ENCODE assay signal across 9 mouse cellular contexts in genomic region chr14:105589751-105590150, GRCm38 (mm10).
DNase-seq lines count a peak whose midpoint lies in the region; ATAC-seq and TF ChIP-seq lines count a peak whose summit lies in the region.
"Had no signal": no experiment of that assay in that cellular context is flagged by ENCODE, and none has a peak within 500 bp of the region (broad histone marks: within the 10 kb centered on the region; RNA-seq: fewer than 3 reads in every experiment).

No protein-coding gene starts in this region.

- no peak for ATAC-seq in lung, embryonic 14.5 days (ENCODE audit: insufficient read depth)
- ATAC-seq in embryonic facial prominence, embryonic 14.5 days (ENCODE audit: low read depth): no peak
- ATAC-seq in midbrain, postnatal 0 days (ENCODE audit: low FRiP score): no peak
- ATAC-seq in liver, embryonic 11.5 days (replicated peaks; ENCODE audit: low FRiP score): no peak
- no peak for ATAC-seq in liver, embryonic 12.5 days
- ATAC-seq: CD4-positive, CD25-positive, alpha-beta regulatory T cell, adult 4 months had no signal

- 84% methylated on average over 7 of the region's 7 CpGs for WGBS in lung, embryonic 14.5 days
- WGBS in embryonic facial prominence, embryonic 14.5 days: 76% methylated on average over 7 of the region's 7 CpGs
- 65% methylated on average over 7 of the region's 7 CpGs for WGBS in midbrain, postnatal 0 days
- WGBS in liver, embryonic 11.5 days: 85% methylated on average over 7 of the region's 7 CpGs
- WGBS in liver, embryonic 12.5 days (ENCODE audit: insufficient replicate concordance): 71% methylated on average over 7 of the region's 7 CpGs

- DNase-seq in frontal cortex, postnatal 36 days (ENCODE audit: low spot score in 2 of 2): peak; percentile 22 to 42
- no peak for DNase-seq in frontal cortex, postnatal 25 days (ENCODE audit: low spot score in 2 of 2)
- no peak for DNase-seq in lung, embryonic 14.5 days
- DNase-seq in lung, postnatal 14 days: no peak
- DNase-seq in embryonic facial prominence, embryonic 14.5 days (ENCODE audit: low spot score): no peak
- DNase-seq in midbrain, postnatal 0 days (ENCODE audit: low spot score): peak; percentile 8
- DNase-seq in liver, embryonic 11.5 days (ENCODE audit: low spot score): no peak

- H3K9me3 ChIP-seq in lung, embryonic 14.5 days (ENCODE audit: low read depth, low read length): no peaks in the 10 kb centered on the region
- H3K9me3 ChIP-seq in embryonic facial prominence, embryonic 14.5 days (ENCODE audit: control insufficient read depth, low read length): no peaks in the 10 kb centered on the region
- H3K9me3 ChIP-seq in midbrain, postnatal 0 days (ENCODE audit: low read length): no peaks in the 10 kb centered on the region
- no peaks in the 10 kb centered on the region for H3K9me3 ChIP-seq in liver, embryonic 11.5 days (ENCODE audit: control insufficient read depth, low read length)
- H3K9me3 ChIP-seq in liver, embryonic 12.5 days (replicated peaks): no peaks in the 10 kb centered on the region

- H3K27me3 ChIP-seq in lung, embryonic 14.5 days (ENCODE audit: insufficient read depth, low read length): no peaks in the 10 kb centered on the region
- no peaks in the 10 kb centered on the region for H3K27me3 ChIP-seq in embryonic facial prominence, embryonic 14.5 days (replicated peaks; ENCODE audit: control insufficient read depth, insufficient read depth, low read length)
- H3K27me3 ChIP-seq in midbrain, postnatal 0 days (ENCODE audit: insufficient read depth, low read length): no peaks in the 10 kb centered on the region
- no peaks in the 10 kb centered on the region for H3K27me3 ChIP-seq in liver, embryonic 11.5 days (replicated peaks; ENCODE audit: control insufficient read depth, insufficient read depth, low read length)
- H3K27me3 ChIP-seq in liver, embryonic 12.5 days (replicated peaks): no peaks in the 10 kb centered on the region

- no peaks in the 10 kb centered on the region for H3K36me3 ChIP-seq in lung, embryonic 14.5 days (ENCODE audit: insufficient read depth)
- no peaks in the 10 kb centered on the region for H3K36me3 ChIP-seq in embryonic facial prominence, embryonic 14.5 days (ENCODE audit: control insufficient read depth, insufficient read depth, low read length)
- no peaks in the 10 kb centered on the region for H3K36me3 ChIP-seq in midbrain, postnatal 0 days (ENCODE audit: insufficient read depth, low read length)
- H3K36me3 ChIP-seq in liver, embryonic 11.5 days (ENCODE audit: control insufficient read depth, insufficient read depth, low read length): no peaks in the 10 kb centered on the region
- no peaks in the 10 kb centered on the region for H3K36me3 ChIP-seq in liver, embryonic 12.5 days

- TF ChIP-seq CTCF in lung, embryonic 14.5 days (IDR thresholded peaks at IDR 0.05; ENCODE audit: low read depth): no peak
- no peak for TF ChIP-seq CTCF in midbrain, postnatal 0 days (IDR thresholded peaks at IDR 0.05)

- no peak overlapping the region for H3K9ac ChIP-seq in lung, embryonic 14.5 days
- no peak overlapping the region for H3K9ac ChIP-seq in embryonic facial prominence, embryonic 14.5 days (ENCODE audit: low read depth, low read length)
- H3K9ac ChIP-seq in midbrain, postnatal 0 days (replicated peaks; ENCODE audit: low read length, poor library complexity, severe bottlenecking): no peak overlapping the region
- H3K9ac ChIP-seq in liver, embryonic 11.5 days (ENCODE audit: low read depth, low read length): no peak overlapping the region
- no peak overlapping the region for H3K9ac ChIP-seq in liver, embryonic 12.5 days

- no peak overlapping the region for H3K27ac ChIP-seq in lung, embryonic 14.5 days (ENCODE audit: low read depth)
- H3K27ac ChIP-seq in embryonic facial prominence, embryonic 14.5 days (replicated peaks; ENCODE audit: low read depth, low read length): 0 out of 2 replicates have a peak overlapping the region, but pooled peaks have one; percentile 45
- peak overlapping the region; percentile 69 for H3K27ac ChIP-seq in midbrain, postnatal 0 days (ENCODE audit: low read depth, low read length)
- no peak overlapping the region for H3K27ac ChIP-seq in liver, embryonic 11.5 days (ENCODE audit: low read depth, low read length)
- no peak overlapping the region for H3K27ac ChIP-seq in liver, embryonic 12.5 days

- H3K4me2 ChIP-seq in lung, embryonic 14.5 days: 0 out of 2 replicates have a peak overlapping the region, but pooled peaks have one; percentile 12
- H3K4me2 ChIP-seq in embryonic facial prominence, embryonic 14.5 days (ENCODE audit: low read depth, low read length): no peak overlapping the region
- H3K4me2 ChIP-seq in midbrain, postnatal 0 days (ENCODE audit: low read depth, low read length, poor library complexity, severe bottlenecking): no peak overlapping the region
- H3K4me2 ChIP-seq in liver, embryonic 11.5 days: no peak overlapping the region
- no peak overlapping the region for H3K4me2 ChIP-seq in liver, embryonic 12.5 days

- no peaks in the 10 kb centered on the region for H3K4me1 ChIP-seq in lung, embryonic 14.5 days (ENCODE audit: insufficient read depth)
- H3K4me1 ChIP-seq in embryonic facial prominence, embryonic 14.5 days (ENCODE audit: control insufficient read depth, insufficient read depth, low read length): peaks cover 8% of the 10 kb centered on the region; the same call in 1 of the 2 replicates
- H3K4me1 ChIP-seq in midbrain, postnatal 0 days (ENCODE audit: insufficient read depth, low read length): no peaks in the 10 kb centered on the region
- H3K4me1 ChIP-seq in liver, embryonic 11.5 days (replicated peaks; ENCODE audit: control insufficient read depth, insufficient read depth, low read length): no peaks in the 10 kb centered on the region
- no peaks in the 10 kb centered on the region for H3K4me1 ChIP-seq in liver, embryonic 12.5 days

- H3K4me3 ChIP-seq in lung, embryonic 14.5 days (ENCODE audit: low read depth, low read length): no peak overlapping the region
- H3K4me3 ChIP-seq in embryonic facial prominence, embryonic 14.5 days (ENCODE audit: low read depth, low read length): no peak overlapping the region
- no peak overlapping the region for H3K4me3 ChIP-seq in midbrain, postnatal 0 days (ENCODE audit: low read depth, low read length)
- no peak overlapping the region for H3K4me3 ChIP-seq in liver, embryonic 11.5 days (ENCODE audit: low read depth, low read length)
- H3K4me3 ChIP-seq in liver, embryonic 12.5 days: no peak overlapping the region

Comparison
In these comparisons a context has a peak if more than half of its experiments do, and no peak if none do; other contexts are left out.
1. DNase-seq: peak in frontal cortex, postnatal 36 days (2 of 2) and midbrain, postnatal 0 days (single experiment); none in frontal cortex, postnatal 25 days (0 of 2), lung, embryonic 14.5 days (single experiment), lung, postnatal 14 days (single experiment), embryonic facial prominence, embryonic 14.5 days (single experiment) and liver, embryonic 11.5 days (single experiment).
2. H3K27ac ChIP-seq: peak in embryonic facial prominence, embryonic 14.5 days (single experiment) and midbrain, postnatal 0 days (single experiment); none in lung, embryonic 14.5 days (single experiment), liver, embryonic 11.5 days (single experiment) and liver, embryonic 12.5 days (single experiment).